Mouse (Mus musculus) inflammation-experienced regulatory T-cells, adult 6 months (primary cell): ENCODE results near the gene Tgds. TPM values are rescaled to one million over a fixed set of nuclear protein-coding genes. Genes with fewer than 3 reads are reported as not detected.

Experiments used
- polyA plus RNA-seq, 3 experiments: library from polyadenylated mRNA; unstranded; fragments of 100-300 nt; shearing (Covaris generic); gene quantifications; one replicate each; pipeline ENCODE4 v1.2.1; 2017

Tgds gene
- polyA plus RNA-seq, 3 experiments from 2014 or later, result 32.9 to 43.8 (median 38.4) TPM

Other genes with a start within 250 kb of the Tgds start
- gene Dct, start 80.5 kb downstream of the Tgds start, polyA plus RNA-seq, result under 1 TPM in 2 of 3 experiments, not detected in 1; 0.28 to 0.38 TPM
- gene Gpr180, start 4.4 kb upstream of the Tgds start, polyA plus RNA-seq, result 1 to 10 TPM; 3.9 to 9.0 (median 6.0) TPM
- gene Sox21, start 104.3 kb upstream of the Tgds start, polyA plus RNA-seq, result not detected
- gene Gm9376, start 134.2 kb upstream of the Tgds start, polyA plus RNA-seq, result not detected